Mouse (Mus musculus) forelimb bud, embryonic 11.5 days (tissue): ENCODE results near the gene Ceacam9.

Experiments used
- DNase-seq: peaks from one replicate; pipeline ENCODE4 v3.0.0-alpha.2; 2012; ENCODE audit warnings: low read depth, low spot score

The Ceacam9 gene

GRCm38 (mm10) chr7:16739056-16739604 is 17.4 kb downstream of the Ceacam9 start:
- DNase-seq, result no peak

GRCm38 (mm10) chr7:16745373-16745772 is 23.6 kb downstream of the Ceacam9 start:
- no peak for DNase-seq

- peak; percentile 74 for DNase-seq
These were observed 24.4 kb downstream of the Ceacam9 start for GRCm38 (mm10) chr7:16746093-16746492.

- DNase-seq, result no peak
These were observed 25.9 kb downstream of the Ceacam9 start for GRCm38 (mm10) chr7:16747656-16748055.

- no peak for DNase-seq
These were observed 30.3 kb downstream of the Ceacam9 start for GRCm38 (mm10) chr7:16752016-16752415.

- DNase-seq, result no peak
These were observed 33.8 kb downstream of the Ceacam9 start for GRCm38 (mm10) chr7:16755362-16756017.

GRCm38 (mm10) chr7:16758872-16759574 is 37.3 kb downstream of the Ceacam9 start:
- no peak for DNase-seq

GRCm38 (mm10) chr7:16760292-16760691 is 38.6 kb downstream of the Ceacam9 start:
- DNase-seq, result peak; percentile 53

- DNase-seq, result no peak
These were observed 39.3 kb downstream of the Ceacam9 start for GRCm38 (mm10) chr7:16761005-16761481.

- no peak for DNase-seq
These were observed 39.9 kb downstream of the Ceacam9 start for GRCm38 (mm10) chr7:16761630-16762029.

GRCm38 (mm10) chr7:16763463-16764218 is 41.9 kb downstream of the Ceacam9 start:
- no peak for DNase-seq

GRCm38 (mm10) chr7:16766443-16766842 is 44.7 kb downstream of the Ceacam9 start:
- peak; percentile 47 for DNase-seq
